Mouse (Mus musculus): ENCODE results near the gene Ncoa6. TPM values are rescaled to one million over a fixed set of nuclear protein-coding genes. Genes with fewer than 3 reads are reported as not detected.

The Ncoa6 gene
- polyA plus RNA-seq, 1 experiment = 93.0 TPM

GRCm38 (mm10) chr2:155512479-155512878, 38.8 kb upstream of the Ncoa6 start:
- TF ChIP-seq CTCF (IDR thresholded peaks at IDR 0.05; ENCODE audit: control insufficient read depth, insufficient read depth, insufficient replicate concordance, low read depth, low read length) (no peak), POLR2A (IDR thresholded peaks at IDR 0.05; ENCODE audit: control insufficient read depth, low read depth, low read length) (no peak)
- H3K36me3 ChIP-seq (ENCODE audit: control insufficient read depth, insufficient read depth, low read length) = no peaks in the 10 kb centered on the region
- H3K27ac ChIP-seq (ENCODE audit: control insufficient read depth, insufficient read depth, low read depth, low read length) = no peak overlapping the region
- peaks cover 3% of the 10 kb centered on the region for H3K4me1 ChIP-seq (ENCODE audit: control insufficient read depth, insufficient read depth, low read length)
- no peak overlapping the region for H3K4me3 ChIP-seq (ENCODE audit: control insufficient read depth, low read depth, low read length)
- H3K27me3 ChIP-seq (ENCODE audit: control insufficient read depth, insufficient read depth, low read length) = no peaks in the 10 kb centered on the region

- no peaks in the 10 kb centered on the region for H3K36me3 ChIP-seq (ENCODE audit: control insufficient read depth, insufficient read depth, low read length)
- TF ChIP-seq POLR2A (IDR thresholded peaks at IDR 0.05; ENCODE audit: control insufficient read depth, low read depth, low read length) (no peak), CTCF (IDR thresholded peaks at IDR 0.05; ENCODE audit: control insufficient read depth, insufficient read depth, insufficient replicate concordance, low read depth, low read length) (no peak)
- H3K4me3 ChIP-seq (ENCODE audit: control insufficient read depth, low read depth, low read length) = no peak overlapping the region
- no peak overlapping the region for H3K27ac ChIP-seq (ENCODE audit: control insufficient read depth, insufficient read depth, low read depth, low read length)
- no peaks in the 10 kb centered on the region for H3K27me3 ChIP-seq (ENCODE audit: control insufficient read depth, insufficient read depth, low read length)
- H3K4me1 ChIP-seq (ENCODE audit: control insufficient read depth, insufficient read depth, low read length) = peaks cover 5% of the 10 kb centered on the region
These were observed 34.2 kb upstream of the Ncoa6 start for GRCm38 (mm10) chr2:155507721-155508470.

GRCm38 (mm10) chr2:155505811-155506210, 32.1 kb upstream of the Ncoa6 start:
- H3K4me1 ChIP-seq (ENCODE audit: control insufficient read depth, insufficient read depth, low read length) = peaks cover 5% of the 10 kb centered on the region
- H3K4me3 ChIP-seq (ENCODE audit: control insufficient read depth, low read depth, low read length) = no peak overlapping the region
- no peak for TF ChIP-seq CTCF (IDR thresholded peaks at IDR 0.05; ENCODE audit: control insufficient read depth, insufficient read depth, insufficient replicate concordance, low read depth, low read length)
- no peak for TF ChIP-seq POLR2A (IDR thresholded peaks at IDR 0.05; ENCODE audit: control insufficient read depth, low read depth, low read length)
- no peaks in the 10 kb centered on the region for H3K27me3 ChIP-seq (ENCODE audit: control insufficient read depth, insufficient read depth, low read length)
- H3K27ac ChIP-seq (ENCODE audit: control insufficient read depth, insufficient read depth, low read depth, low read length) = no peak overlapping the region
- no peaks in the 10 kb centered on the region for H3K36me3 ChIP-seq (ENCODE audit: control insufficient read depth, insufficient read depth, low read length)

GRCm38 (mm10) chr2:155504440-155505355, 31.0 kb upstream of the Ncoa6 start:
- TF ChIP-seq CTCF (IDR thresholded peaks at IDR 0.05; ENCODE audit: control insufficient read depth, insufficient read depth, insufficient replicate concordance, low read depth, low read length) (no peak), POLR2A (IDR thresholded peaks at IDR 0.05; ENCODE audit: control insufficient read depth, low read depth, low read length) (no peak)
- no peak overlapping the region for H3K27ac ChIP-seq (ENCODE audit: control insufficient read depth, insufficient read depth, low read depth, low read length)

GRCm38 (mm10) chr2:155502596-155502995, 28.9 kb upstream of the Ncoa6 start:
- no peaks in the 10 kb centered on the region for H3K36me3 ChIP-seq (ENCODE audit: control insufficient read depth, insufficient read depth, low read length)
- no peaks in the 10 kb centered on the region for H3K27me3 ChIP-seq (ENCODE audit: control insufficient read depth, insufficient read depth, low read length)
- no peak overlapping the region for H3K27ac ChIP-seq (ENCODE audit: control insufficient read depth, insufficient read depth, low read depth, low read length)

More at GRCm38 (mm10) chr2:155504440-155505355, 31.0 kb upstream of the Ncoa6 start:
- Histone ChIP-seq H3K27me3 (ENCODE audit: control insufficient read depth, insufficient read depth, low read length) (no peaks in the 10 kb centered on the region), H3K36me3 (ENCODE audit: control insufficient read depth, insufficient read depth, low read length) (no peaks in the 10 kb centered on the region), H3K4me1 (ENCODE audit: control insufficient read depth, insufficient read depth, low read length) (peaks cover 5% of the 10 kb centered on the region), H3K4me3 (ENCODE audit: control insufficient read depth, low read depth, low read length) (no peak overlapping the region)

GRCm38 (mm10) chr2:155490998-155491397, 17.3 kb upstream of the Ncoa6 start:
- H3K27ac ChIP-seq (ENCODE audit: control insufficient read depth, insufficient read depth, low read depth, low read length) = no peak overlapping the region
- no peaks in the 10 kb centered on the region for H3K27me3 ChIP-seq (ENCODE audit: control insufficient read depth, insufficient read depth, low read length)
- no peak overlapping the region for H3K4me3 ChIP-seq (ENCODE audit: control insufficient read depth, low read depth, low read length)
- no peaks in the 10 kb centered on the region for H3K36me3 ChIP-seq (ENCODE audit: control insufficient read depth, insufficient read depth, low read length)
- TF ChIP-seq POLR2A (IDR thresholded peaks at IDR 0.05; ENCODE audit: control insufficient read depth, low read depth, low read length) = no peak
- no peak for TF ChIP-seq CTCF (IDR thresholded peaks at IDR 0.05; ENCODE audit: control insufficient read depth, insufficient read depth, insufficient replicate concordance, low read depth, low read length)
- H3K4me1 ChIP-seq (ENCODE audit: control insufficient read depth, insufficient read depth, low read length) = no peaks in the 10 kb centered on the region

More at GRCm38 (mm10) chr2:155502596-155502995, 28.9 kb upstream of the Ncoa6 start:
- Histone ChIP-seq H3K4me3 (ENCODE audit: control insufficient read depth, low read depth, low read length) (no peak overlapping the region), H3K4me1 (ENCODE audit: control insufficient read depth, insufficient read depth, low read length) (peaks cover 5% of the 10 kb centered on the region)
- TF ChIP-seq CTCF (IDR thresholded peaks at IDR 0.05; ENCODE audit: control insufficient read depth, insufficient read depth, insufficient replicate concordance, low read depth, low read length) (no peak), POLR2A (IDR thresholded peaks at IDR 0.05; ENCODE audit: control insufficient read depth, low read depth, low read length) (no peak)

- Histone ChIP-seq H3K4me3 (ENCODE audit: control insufficient read depth, low read depth, low read length) (no peak overlapping the region), H3K36me3 (ENCODE audit: control insufficient read depth, insufficient read depth, low read length) (no peaks in the 10 kb centered on the region), H3K27me3 (ENCODE audit: control insufficient read depth, insufficient read depth, low read length) (no peaks in the 10 kb centered on the region), H3K4me1 (ENCODE audit: control insufficient read depth, insufficient read depth, low read length) (no peaks in the 10 kb centered on the region), H3K27ac (ENCODE audit: control insufficient read depth, insufficient read depth, low read depth, low read length) (no peak overlapping the region)
- TF ChIP-seq POLR2A (IDR thresholded peaks at IDR 0.05; ENCODE audit: control insufficient read depth, low read depth, low read length) = no peak
- TF ChIP-seq CTCF (IDR thresholded peaks at IDR 0.05; ENCODE audit: control insufficient read depth, insufficient read depth, insufficient replicate concordance, low read depth, low read length) = 0 out of 2 replicates have a peak, but pooled peaks have one; percentile 12
These were observed 8.3 kb upstream of the Ncoa6 start for GRCm38 (mm10) chr2:155482021-155482420.
